Mouse (Mus musculus) c-Kit-negative CD71-positive TER-119-positive erythroid progenitor cells, embryonic 14.5 days (primary cell): ENCODE results near the gene Card10.
A peak's percentile ranks its signal among the peaks of the same experiment; 100 is the strongest.

Experiments used
- DNase-seq: peaks from one replicate; pipeline ENCODE4 v3.0.0-alpha.2; 2013; ENCODE audit warnings: low read depth, low spot score

Card10 gene

DNA sequence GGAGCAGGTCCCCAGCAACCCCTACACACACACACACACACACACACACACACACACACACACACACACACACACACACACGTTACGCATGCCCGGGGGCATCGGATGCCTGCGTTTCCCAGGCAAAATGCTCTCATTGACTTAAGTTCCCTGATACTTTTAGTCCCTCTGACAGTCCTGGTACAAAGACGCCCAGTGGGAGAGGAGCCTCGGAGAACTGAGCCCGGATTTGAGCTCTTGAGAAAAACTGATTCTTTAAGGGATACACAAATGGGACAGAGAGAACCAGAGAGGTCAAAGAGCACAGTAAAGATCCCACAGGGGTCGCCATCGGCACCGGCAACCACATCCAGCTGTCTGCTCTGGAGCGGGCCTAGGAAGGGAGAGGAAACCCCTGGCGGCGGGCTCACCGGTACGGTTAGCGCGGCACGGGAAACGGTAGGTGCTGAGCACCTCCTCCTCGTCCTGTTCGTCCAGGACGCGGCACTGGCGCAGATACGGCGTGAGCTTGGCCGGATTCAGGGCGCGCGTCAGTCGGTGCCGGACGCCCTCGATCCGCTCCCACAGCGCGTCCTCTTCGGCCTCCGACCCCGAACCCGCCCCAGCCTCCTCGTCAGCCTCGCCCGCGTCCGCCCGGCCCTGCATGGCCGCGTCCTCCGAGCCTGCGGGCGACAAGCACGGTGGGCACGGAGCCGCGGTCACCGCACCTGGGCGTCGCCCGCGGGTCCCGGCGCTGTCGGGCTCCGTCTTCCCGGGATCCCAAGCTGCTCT, 686 bp downstream of the Card10 start:
- DNase-seq, result no peak

DNA sequence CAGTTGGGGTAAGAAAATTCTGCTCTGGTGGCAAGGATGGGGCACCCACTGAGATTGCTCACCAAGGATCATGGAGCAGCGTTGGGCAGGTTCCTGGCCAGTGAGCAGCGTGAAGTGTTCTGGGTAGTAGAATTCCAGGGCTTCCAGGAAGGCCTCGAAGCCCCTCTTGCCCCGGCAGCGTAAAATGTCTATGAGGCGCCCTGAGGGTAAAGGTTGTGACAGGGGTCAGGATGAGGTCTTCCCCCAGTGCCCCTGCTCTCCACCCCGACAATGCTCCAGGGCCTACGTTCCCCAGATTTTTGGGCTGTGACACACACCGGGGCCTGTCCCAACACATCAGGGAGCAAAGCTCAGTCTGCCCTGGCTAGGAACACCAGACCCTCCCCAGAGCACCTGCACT, 1.3 kb downstream of the Card10 start:
- DNase-seq, result no peak

DNA sequence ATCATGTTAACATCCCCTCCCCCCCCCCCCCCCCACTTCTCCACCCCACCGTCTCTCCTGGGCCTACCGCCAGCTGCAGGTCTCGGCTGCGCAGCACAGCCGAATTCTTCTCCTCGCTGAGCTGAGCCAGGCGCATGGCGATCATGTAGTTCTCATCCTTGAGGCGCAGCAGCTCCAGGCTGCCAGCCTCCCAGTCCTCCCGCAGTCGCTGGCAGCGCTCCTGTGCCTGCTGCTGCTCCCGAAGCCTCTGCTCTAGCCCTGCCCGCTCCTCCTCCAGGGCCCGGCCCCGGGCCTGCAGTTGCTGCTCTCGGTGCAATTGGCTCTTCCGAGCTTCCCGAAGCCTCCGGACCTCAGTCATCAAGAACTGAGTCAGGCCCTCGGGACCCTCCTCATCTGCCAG, 3.8 kb downstream of the Card10 start:
- no peak for DNase-seq

DNA sequence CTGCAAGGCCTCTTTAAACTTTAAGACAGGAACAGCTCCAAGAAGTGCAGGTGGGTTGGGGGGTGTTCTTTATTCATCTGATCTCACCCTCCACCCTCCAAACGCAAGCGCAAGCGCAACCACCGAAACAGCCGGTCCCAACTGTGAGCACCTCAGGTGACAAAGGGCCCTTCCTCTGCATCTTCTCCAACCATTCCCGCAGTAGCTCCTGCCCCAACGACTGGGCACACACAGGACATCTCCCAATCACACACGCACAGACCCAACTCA, 5.8 kb downstream of the Card10 start:
- DNase-seq, result no peak

DNA sequence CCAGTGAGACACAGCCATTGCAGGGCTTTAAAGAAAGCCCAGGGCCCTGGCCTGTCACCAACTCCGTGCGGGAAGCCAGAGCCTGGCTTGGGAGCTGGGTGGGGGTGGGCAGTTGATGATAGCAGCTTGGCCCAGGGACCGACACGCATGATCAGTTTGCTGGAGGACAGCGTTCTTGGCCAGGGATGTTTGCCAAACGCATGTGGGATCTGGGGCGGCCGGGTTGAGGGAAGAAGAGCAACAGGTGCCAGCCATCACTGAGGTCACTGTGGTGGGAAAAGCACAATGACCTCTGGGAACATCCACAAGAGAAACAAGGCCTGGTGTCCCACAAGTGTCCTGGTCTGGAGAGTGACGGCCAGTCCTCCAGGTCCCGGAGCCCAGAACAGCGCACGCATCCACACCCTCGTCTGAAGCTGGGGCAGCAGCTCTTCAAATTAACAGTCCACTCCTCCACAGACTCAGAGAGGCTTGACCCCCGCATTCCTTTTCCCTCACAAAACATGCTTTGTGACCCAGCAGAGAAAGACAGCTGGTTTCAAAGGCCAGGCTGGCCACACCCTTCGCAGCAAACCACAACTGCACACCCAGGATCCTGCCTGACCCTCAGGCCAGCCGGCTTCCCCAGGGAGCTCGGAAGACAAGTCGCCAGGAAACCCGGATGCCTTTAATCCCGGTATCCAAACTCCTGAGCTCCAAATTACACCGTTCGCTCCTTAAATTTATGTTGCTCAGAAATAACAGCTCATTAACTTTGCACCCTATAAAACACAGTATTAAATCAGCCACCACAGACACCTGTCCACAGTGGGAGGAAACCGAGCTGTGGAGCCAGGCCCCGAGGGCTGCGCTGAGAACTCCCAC, 6.4 kb downstream of the Card10 start:
- no peak for DNase-seq

DNA sequence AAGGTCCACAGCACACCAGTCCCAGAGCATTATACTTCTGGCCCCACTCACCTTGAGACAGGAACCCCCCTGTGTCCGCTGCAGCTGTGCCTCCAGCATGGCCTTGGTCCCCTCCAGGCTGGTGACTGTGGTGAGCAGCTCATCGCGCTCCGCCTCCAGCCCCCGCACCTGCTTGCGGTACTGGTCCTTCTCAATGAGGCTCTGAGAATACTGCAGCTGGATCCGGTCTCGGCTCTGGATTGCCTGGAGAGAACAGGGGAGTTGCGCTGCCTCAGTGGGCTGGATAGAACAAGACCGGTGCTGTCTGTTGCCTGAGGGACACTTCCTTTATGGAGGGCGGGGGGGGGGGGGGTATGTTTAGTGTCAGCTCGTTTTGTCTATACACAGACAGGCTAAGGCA, 11.9 kb downstream of the Card10 start:
- no peak for DNase-seq

- DNase-seq, result no peak
These were observed 12.4 kb downstream of the Card10 start for GRCm38 (mm10) chr15:78790451-78790850.

GRCm38 (mm10) chr15:78789721-78790323, 13.0 kb downstream of the Card10 start:
- DNase-seq, result no peak

DNA sequence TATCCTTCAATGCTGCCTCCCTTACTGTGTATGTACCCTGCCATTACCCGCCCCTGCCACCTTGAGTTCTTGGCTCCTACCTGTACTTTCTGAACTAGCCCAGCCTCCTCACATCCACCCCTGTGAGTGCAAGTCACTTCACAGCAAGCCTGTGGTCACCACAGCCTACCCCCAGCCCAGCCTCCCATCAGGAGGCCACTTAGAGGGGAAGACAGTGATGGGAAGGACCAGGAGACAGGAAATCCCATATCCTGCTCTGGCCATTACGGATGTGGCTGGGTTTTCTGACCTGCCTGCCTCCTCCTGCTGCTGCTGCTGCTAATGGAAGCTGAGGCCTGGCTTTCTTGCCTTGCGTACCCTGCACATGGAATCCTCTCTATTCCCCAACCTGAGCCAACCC, 14.8 kb downstream of the Card10 start:
- DNase-seq, result no peak

DNA sequence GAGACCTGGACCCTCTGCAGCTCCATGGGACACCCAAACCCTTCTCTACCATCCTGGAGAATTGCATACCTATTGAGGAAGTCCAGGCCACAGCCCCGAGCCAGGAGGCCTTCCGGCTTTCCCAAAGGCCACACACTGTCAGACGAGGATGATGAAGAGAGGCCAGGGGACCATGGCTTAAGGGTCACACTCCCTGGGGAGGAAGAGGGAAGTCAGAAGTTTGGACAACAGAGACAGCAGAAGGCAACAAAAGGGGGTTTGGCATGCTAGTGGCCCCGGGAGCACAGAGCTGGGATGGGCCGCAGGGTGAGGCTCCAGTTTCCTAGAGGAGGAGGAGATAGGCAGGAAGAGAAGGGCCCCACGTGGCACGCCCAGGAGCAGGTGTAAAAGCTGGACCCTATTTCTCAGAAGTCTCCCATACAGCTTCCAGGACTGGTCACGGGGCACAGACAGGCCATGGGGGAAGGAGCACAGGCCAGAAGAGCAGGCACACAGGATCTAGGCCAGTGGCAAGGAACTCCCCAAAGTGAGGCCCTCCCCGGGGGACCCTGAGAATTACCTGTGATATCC, 15.5 kb downstream of the Card10 start:
- DNase-seq, result no peak

DNA sequence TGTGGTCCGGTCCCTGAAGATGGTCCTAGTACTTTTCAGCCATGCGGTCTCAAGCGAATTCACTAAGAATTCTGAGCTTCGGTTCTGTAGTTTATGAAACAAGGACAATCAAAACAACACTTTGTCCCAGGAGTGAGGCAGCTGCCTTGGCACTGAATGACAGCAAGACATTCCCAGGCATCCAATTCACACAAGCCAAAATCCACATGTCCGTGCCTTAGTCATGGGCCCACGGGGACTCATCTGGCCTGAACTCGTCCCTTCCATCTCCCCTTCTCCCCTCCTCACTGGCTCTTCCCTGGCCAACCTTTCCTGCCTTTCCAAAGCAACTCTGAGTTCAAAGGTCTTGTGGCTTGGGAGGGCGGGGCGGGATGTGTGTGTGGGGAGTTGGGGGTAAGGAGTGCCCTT, 16.4 kb downstream of the Card10 start:
- no peak for DNase-seq

- no peak for DNase-seq
These were observed 16.9 kb downstream of the Card10 start for GRCm38 (mm10) chr15:78785961-78786360.

- DNase-seq, result no peak
These were observed 17.6 kb downstream of the Card10 start for GRCm38 (mm10) chr15:78785258-78785657.

GRCm38 (mm10) chr15:78784520-78784919, 18.3 kb downstream of the Card10 start:
- no peak for DNase-seq

DNA sequence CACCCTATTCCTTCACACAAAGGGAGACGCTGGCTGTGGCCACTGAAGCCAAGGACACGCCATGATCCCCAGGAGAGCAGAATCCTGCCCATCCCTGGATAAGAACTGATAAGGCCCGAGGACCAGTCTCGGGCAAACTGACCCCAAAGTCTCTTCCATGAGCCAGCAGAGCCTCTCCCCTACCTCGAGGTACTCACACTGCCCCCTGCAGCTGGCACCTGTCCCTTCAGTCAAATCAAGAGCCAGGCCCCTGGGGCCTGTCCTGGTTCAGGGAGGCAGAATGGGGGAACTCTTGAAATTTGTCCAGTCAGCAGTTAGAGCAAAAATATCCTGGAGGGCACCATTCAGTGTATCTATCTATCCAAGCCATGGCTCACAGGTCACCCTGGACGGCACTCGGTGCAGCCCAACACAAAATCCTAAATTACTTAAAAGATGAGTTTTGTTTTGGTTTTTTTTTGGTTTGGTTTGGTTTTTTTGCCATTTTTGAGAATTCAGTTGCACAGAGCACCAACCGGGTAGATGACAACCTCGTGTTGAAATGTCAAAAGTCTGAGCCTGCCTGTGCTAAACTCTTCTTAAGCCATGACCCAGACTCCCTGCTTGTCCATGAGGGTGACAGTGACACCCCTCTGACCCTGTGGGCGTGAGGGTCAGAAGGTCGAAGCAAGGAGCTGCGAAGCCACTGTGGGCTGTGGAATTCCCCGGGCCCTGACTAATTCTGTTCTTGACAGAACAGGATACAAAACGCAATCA, 20.3 kb downstream of the Card10 start:
- DNase-seq, result no peak

GRCm38 (mm10) chr15:78780908-78781307, 21.9 kb downstream of the Card10 start:
- no peak for DNase-seq

- no peak for DNase-seq
These were observed 22.5 kb downstream of the Card10 start for GRCm38 (mm10) chr15:78780359-78780758.

DNA sequence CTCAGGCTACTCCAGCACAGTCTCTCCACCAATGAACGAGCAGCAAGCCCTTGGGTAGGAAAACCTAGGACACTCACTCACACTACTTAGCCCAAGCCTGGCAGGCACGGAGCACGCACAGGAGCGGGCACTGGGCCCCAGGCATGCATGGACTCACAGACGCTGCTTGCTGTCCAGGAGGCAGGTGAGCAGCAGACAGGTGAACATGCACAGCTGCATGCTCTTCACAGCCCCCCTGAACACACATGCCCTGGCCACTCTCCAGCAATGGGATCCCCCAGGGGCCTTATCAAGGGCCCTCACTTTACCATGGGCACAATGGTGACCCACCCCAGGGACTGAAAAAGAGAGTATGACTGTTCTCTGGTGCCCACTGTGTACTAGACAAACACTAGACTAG, 23.2 kb downstream of the Card10 start:
- DNase-seq, result no peak

- DNase-seq, result no peak
These were observed 23.6 kb downstream of the Card10 start for GRCm38 (mm10) chr15:78779253-78779652.

DNA sequence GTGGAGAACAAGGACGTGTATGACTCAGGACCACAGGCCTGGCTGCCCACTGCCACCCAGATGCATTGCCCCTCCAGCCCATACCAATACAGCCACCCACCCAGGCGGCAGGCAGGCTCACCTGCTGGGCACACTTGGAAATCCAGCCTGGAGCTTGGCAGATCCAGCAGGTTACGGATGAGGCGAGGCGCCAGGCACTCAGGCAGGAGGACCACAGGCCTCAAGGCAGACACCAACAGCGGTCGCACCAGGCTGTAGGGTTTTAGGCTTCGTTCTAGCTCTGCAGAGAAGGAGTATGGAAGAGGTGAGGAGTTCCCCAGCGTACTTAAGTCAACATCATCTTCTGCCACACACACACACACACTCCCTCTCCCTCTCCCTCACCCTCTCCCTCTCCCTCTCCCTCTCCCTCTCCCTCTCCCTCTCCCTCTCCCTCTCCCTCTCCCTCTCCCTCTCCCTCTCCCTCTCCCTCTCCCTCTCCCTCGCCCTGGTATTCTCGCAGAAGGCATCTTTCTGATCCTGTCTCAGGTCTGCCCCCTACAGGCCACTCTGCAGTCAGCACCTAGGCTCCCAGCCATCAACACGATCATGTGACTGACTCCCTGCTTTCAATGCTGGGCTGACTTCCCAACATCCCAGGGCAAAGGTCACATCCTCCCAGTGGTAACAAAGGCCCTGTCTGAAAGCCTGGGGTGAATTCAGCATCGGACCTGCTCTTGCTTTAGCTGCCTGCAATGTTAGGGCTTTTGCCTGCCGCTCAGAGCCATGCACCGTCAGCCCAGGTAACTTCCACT, 24.6 kb downstream of the Card10 start:
- DNase-seq, result peak; percentile 20

GRCm38 (mm10) chr15:78773290-78773729, 29.5 kb downstream of the Card10 start, which contains the start of gene Mfng:
Gene Mfng (minus strand): TSS chr15:78773475.
- peak; percentile 35 for DNase-seq
